Mouse (Mus musculus) midbrain, postnatal 0 days (tissue): ENCODE measurements at regions not wholly inside any gene's neighbourhood (a gene's known extent, or its start where the extent isn't known, plus 50 kb on each side); places are given as distances from the start of the nearest gene placed in this dataset.

ENCODE experiments used
- ATAC-seq: fragments of 200-750 bp; cut with Nextera tagmentation; 2 replicates; pipeline ENCODE4 v1.8.0; 2017; ENCODE audit warnings: moderate number of reproducible peaks, mild to moderate bottlenecking, moderate TSS enrichment, moderate library complexity; ENCODE audit not compliant: low FRiP score
- DNase-seq: peaks from one replicate; pipeline ENCODE4 v3.0.0-alpha.2; 2015; ENCODE audit warnings: low spot score
- H3K27ac ChIP-seq: fragments of 300-500 bp; sonication (generic); 2 replicates; pipeline ENCODE4 v1.5.1; 2014; ENCODE audit warnings: low read depth, mild to moderate bottlenecking, low read length, mixed read lengths
- H3K27me3 ChIP-seq: fragments of 300-500 bp; sonication (generic); 2 replicates; pipeline ENCODE4 v1.6.1; 2014; ENCODE audit warnings: low read length, control low read depth, mixed read lengths; ENCODE audit not compliant: insufficient read depth
- H3K36me3 ChIP-seq: fragments of 300-500 bp; sonication (generic); 2 replicates; pipeline ENCODE4 v1.6.1; 2014; ENCODE audit warnings: low read length, control low read depth, mixed read lengths; ENCODE audit not compliant: insufficient read depth
- H3K4me1 ChIP-seq: fragments of 300-500 bp; sonication (generic); 2 replicates; pipeline ENCODE4 v1.6.1; 2014; ENCODE audit warnings: mild to moderate bottlenecking, control low read depth, antibody characterized with exemption, low read length, mixed read lengths; ENCODE audit not compliant: insufficient read depth
- H3K4me2 ChIP-seq: fragments of 300-500 bp; sonication (generic); 2 replicates; pipeline ENCODE4 v1.6.1; 2014; ENCODE audit warnings: low read depth, mild to moderate bottlenecking, low read length, mixed read lengths; ENCODE audit not compliant: poor library complexity, severe bottlenecking
- H3K4me3 ChIP-seq: fragments of 300-500 bp; sonication (generic); 2 replicates; pipeline ENCODE4 v1.5.1; 2014; ENCODE audit warnings: low read depth, mild to moderate bottlenecking, low read length, moderate library complexity
- H3K9ac ChIP-seq: fragments of 300-500 bp; sonication (generic); replicated peaks from 2 replicates; pipeline ENCODE4 v1.6.1; 2014; ENCODE audit warnings: mild to moderate bottlenecking, low read length, moderate library complexity, mixed read lengths; ENCODE audit not compliant: poor library complexity, severe bottlenecking
- H3K9me3 ChIP-seq: fragments of 300-500 bp; sonication (generic); 2 replicates; pipeline ENCODE4 v1.6.1; 2016; ENCODE audit warnings: low read length, control low read depth
- CTCF ChIP-seq: IDR thresholded peaks from 2 replicates; pipeline ENCODE4 v1.5.1; 2016; ENCODE audit warnings: antibody characterized with exemption, mild to moderate bottlenecking
- WGBS: fragments of 180-500 bp; shearing (Covaris S2); extraction: QIAGEN DNeasy Blood & Tissue Kit; methylation state at CpG from one replicate; pipeline ENCODE4 v1.1.7; 2014; 5-methylcytosine and 5-hydroxymethylcytosine counted together

- ATAC-seq: no peak
- no peak for TF ChIP-seq CTCF
- no peak overlapping the region for H3K27ac ChIP-seq
- H3K9me3 ChIP-seq: no peaks in the 10 kb centered on the region
- no peak overlapping the region for H3K4me3 ChIP-seq
- H3K4me1 ChIP-seq: no peaks in the 10 kb centered on the region
- no peak for DNase-seq
- no peak overlapping the region for H3K9ac ChIP-seq
- H3K36me3 ChIP-seq: no peaks in the 10 kb centered on the region
- H3K4me2 ChIP-seq: no peak overlapping the region
- no peaks in the 10 kb centered on the region for H3K27me3 ChIP-seq
- WGBS: 72% methylated on average over 7 of the region's 7 CpGs
Observed at GRCm38 (mm10) chr9:73173589-73174247, 60.5 kb downstream of the Rsl24d1 start.

- DNase-seq (no peak), ATAC-seq (no peak)
- H3K27ac ChIP-seq: no peak overlapping the region
- H3K4me3 ChIP-seq: no peak overlapping the region
- H3K36me3 ChIP-seq: no peaks in the 10 kb centered on the region
- no peaks in the 10 kb centered on the region for H3K27me3 ChIP-seq
- no peaks in the 10 kb centered on the region for H3K4me1 ChIP-seq
- no peak overlapping the region for H3K9ac ChIP-seq
- no peak for TF ChIP-seq CTCF
- no peaks in the 10 kb centered on the region for H3K9me3 ChIP-seq
- H3K4me2 ChIP-seq: no peak overlapping the region
Observed at GRCm38 (mm10) chr9:73176645-73177044, 63.4 kb downstream of the Rsl24d1 start.

- DNase-seq (peak; percentile 15), ATAC-seq (no peak)
- 55% methylated on average over 5 of the region's 5 CpGs for WGBS
- H3K4me1 ChIP-seq: no peaks in the 10 kb centered on the region
- no peak overlapping the region for H3K4me3 ChIP-seq
- no peak for TF ChIP-seq CTCF
- H3K27ac ChIP-seq: no peak overlapping the region
- no peaks in the 10 kb centered on the region for H3K9me3 ChIP-seq
- no peak overlapping the region for H3K4me2 ChIP-seq
- H3K36me3 ChIP-seq: no peaks in the 10 kb centered on the region
- H3K9ac ChIP-seq: no peak overlapping the region
- H3K27me3 ChIP-seq: no peaks in the 10 kb centered on the region
Observed at GRCm38 (mm10) chr9:73183356-73183755, 70.1 kb downstream of the Rsl24d1 start.

GRCm38 (mm10) chr9:73184908-73185307, 71.7 kb downstream of the Rsl24d1 start:
- no peak overlapping the region for H3K4me3 ChIP-seq
- ATAC-seq (no peak), DNase-seq (no peak)
- H3K4me2 ChIP-seq: no peak overlapping the region
- 40% methylated on average over 3 of the region's 3 CpGs for WGBS
- H3K9ac ChIP-seq: no peak overlapping the region
- H3K36me3 ChIP-seq: no peaks in the 10 kb centered on the region
- H3K27me3 ChIP-seq: no peaks in the 10 kb centered on the region
- peak; percentile 39 for TF ChIP-seq CTCF
- H3K4me1 ChIP-seq: no peaks in the 10 kb centered on the region
- no peaks in the 10 kb centered on the region for H3K9me3 ChIP-seq
- no peak overlapping the region for H3K27ac ChIP-seq

GRCm38 (mm10) chr9:73192271-73192785, 79.1 kb downstream of the Rsl24d1 start:
- Histone ChIP-seq H3K4me2 (no peak overlapping the region), H3K27ac (no peak overlapping the region), H3K4me3 (no peak overlapping the region), H3K4me1 (no peaks in the 10 kb centered on the region), H3K9ac (no peak overlapping the region), H3K36me3 (no peaks in the 10 kb centered on the region), H3K9me3 (no peaks in the 10 kb centered on the region), H3K27me3 (no peaks in the 10 kb centered on the region)
- WGBS: 24% methylated on average over 11 of the region's 11 CpGs
- peak; percentile 20; the same call in 1 of the 2 replicates for ATAC-seq
- no peak for TF ChIP-seq CTCF
- peak; percentile 73 for DNase-seq

- no peak overlapping the region for H3K9ac ChIP-seq
- no peaks in the 10 kb centered on the region for H3K9me3 ChIP-seq
- WGBS: 92% methylated on average over 10 of the region's 10 CpGs
- H3K4me3 ChIP-seq: no peak overlapping the region
- H3K27me3 ChIP-seq: no peaks in the 10 kb centered on the region
- no peaks in the 10 kb centered on the region for H3K4me1 ChIP-seq
- no peak for TF ChIP-seq CTCF
- no peaks in the 10 kb centered on the region for H3K36me3 ChIP-seq
- DNase-seq (peak; percentile 84), ATAC-seq (no peak; the same call in 1 of the 2 replicates)
- no peak overlapping the region for H3K4me2 ChIP-seq
- no peak overlapping the region for H3K27ac ChIP-seq
Observed at GRCm38 (mm10) chr9:73198261-73199085, 85.2 kb downstream of the Rsl24d1 start.
